Mouse (Mus musculus): ENCODE data around the gene Nploc4. TPM values are rescaled to one million over a fixed set of nuclear protein-coding genes. Genes with fewer than 3 reads are reported as not detected.
A peak's percentile ranks its signal among the peaks of the same experiment; 100 is the strongest.

Nploc4 gene
- 28.1 and 29.8 TPM in 2 replicates for polyA plus RNA-seq (2015; fragmentation: Nextera tagmentation; extraction: Ambion mirVana)

DNA sequence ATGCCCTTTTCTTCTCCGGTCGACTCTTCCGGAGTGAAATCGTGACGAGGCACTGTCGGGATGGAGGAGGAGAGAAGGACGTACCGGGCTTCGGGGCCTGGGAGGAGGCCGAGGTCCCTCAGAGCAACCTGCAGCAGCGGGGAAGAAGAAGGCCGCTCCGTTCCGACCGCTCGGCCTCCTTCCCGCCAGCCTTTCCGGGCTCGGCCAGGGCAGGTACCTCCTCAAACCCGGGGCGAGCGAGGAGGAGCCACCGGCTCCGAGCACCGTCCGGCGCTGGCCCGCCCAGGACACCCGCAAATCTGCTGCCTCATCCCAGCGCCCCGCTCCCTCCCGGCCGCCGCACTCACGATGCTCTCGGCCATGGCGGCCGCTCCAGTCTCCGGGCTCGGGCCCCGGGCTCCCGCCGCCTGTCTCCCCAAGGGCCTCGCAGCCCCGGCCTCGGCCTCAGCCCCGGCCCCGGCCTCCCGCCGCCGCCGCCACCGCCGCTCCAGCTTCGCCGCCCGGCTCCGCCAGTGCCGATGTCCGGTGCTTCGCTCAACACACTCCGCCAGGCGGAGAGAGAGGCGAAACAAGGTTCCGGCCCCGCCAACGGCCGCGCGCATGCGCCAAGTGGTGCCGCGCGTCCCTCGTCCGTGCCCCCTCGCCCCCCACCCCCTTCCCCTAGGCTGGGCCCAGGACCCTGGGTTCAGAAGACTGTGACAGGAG, at the start of gene Nploc4:
Gene Nploc4, minus strand, starts transcription at position 557 of the 705 bp plus-strand sequence.
- H3K4me2 ChIP-seq = peak within 1 kb of the TSS; percentile 78
- H3K27ac ChIP-seq = peak within 1 kb of the TSS; percentile 80
- no peaks in the 10 kb centered on the region for H3K9me3 ChIP-seq
- peaks cover 14% of the 10 kb centered on the region; the same call in 1 of the 2 replicates for H3K36me3 ChIP-seq
- peak within 1 kb of the TSS; percentile 99 for H3K4me3 ChIP-seq (replicated peaks)
- peaks cover 11% of the 10 kb centered on the region for H3K4me1 ChIP-seq
- under 1% methylated on average over 70 of the region's 77 CpGs for WGBS
- H3K9ac ChIP-seq = peak within 1 kb of the TSS; percentile 97
- peak; percentile 89 for ATAC-seq (ENCODE audit: insufficient read depth, low FRiP score, low read depth)
- H3K27me3 ChIP-seq (replicated peaks) = no peaks in the 10 kb centered on the region

DNA sequence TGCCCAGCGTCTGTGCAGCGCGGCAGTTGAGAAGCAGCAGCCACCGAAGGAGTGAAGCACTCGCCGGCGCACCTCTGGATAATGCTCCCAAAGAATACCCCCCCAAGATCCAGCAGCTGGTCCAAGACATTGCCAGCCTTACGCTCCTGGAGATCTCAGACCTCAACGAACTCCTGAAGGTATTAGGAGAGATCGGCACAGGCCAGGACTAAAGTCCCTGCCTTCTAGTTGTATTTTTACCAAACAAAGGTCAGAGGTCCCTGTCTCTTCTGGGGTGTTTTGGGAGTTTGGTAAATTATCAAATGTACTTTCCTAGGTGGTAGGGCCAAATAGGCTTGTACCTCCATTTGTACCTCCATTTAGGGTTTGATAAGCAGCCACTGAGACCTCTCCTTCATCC, 47.7 kb upstream of the Nploc4 start:
- H3K4me1 ChIP-seq = peaks cover 16% of the 10 kb centered on the region

DNA sequence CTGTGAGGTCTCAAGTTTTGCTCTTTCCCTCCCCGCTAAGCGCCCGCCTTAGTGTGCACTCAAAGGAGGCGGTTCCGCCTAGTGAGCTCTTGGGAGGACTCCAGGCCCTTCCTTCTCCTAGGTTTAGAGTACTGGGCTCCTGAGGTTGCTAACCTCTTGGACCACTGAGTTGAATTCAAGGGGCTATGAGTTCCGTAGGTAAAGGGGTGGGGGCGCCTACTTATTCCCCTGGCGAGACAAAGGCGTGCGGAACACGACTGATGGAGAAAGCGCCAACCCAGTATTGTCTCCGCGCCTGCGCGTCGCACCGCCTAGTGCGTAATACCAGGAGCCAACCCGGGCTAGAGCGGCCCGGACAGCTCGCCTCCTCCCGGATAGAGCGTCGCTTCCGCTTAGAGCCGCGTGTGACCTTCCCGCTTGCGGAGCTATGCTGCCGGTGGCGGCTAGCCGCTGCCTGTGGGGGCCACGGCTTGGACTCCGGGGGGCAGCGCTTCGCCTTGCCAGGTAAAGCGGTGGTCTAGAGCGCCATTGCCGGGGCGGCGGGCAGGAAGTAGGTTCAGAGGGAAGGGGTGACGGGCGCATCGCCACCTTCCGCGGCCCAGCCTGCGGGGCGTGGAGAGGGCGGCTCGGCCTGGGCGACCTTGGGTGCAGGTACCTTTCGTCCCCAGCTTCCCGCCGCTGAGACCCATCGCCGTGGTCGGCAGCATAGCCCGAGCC, 46.9 kb upstream of the Nploc4 start, which contains the start of gene Mrpl12:
Gene Mrpl12, plus strand, starts transcription at position 349 of the 717 bp plus-strand sequence.
- peaks cover 56% of the 10 kb centered on the region for H3K36me3 ChIP-seq
- peak within 1 kb of the TSS; percentile 82 for H3K4me2 ChIP-seq
- H3K4me3 ChIP-seq (replicated peaks) = peak within 1 kb of the TSS; percentile 100
- WGBS = under 1% methylated on average over 59 of the region's 60 CpGs
- H3K27ac ChIP-seq = peak within 1 kb of the TSS; percentile 84
- no peaks in the 10 kb centered on the region for H3K27me3 ChIP-seq (replicated peaks)
- peak; percentile 91 for ATAC-seq (ENCODE audit: insufficient read depth, low FRiP score, low read depth)
- H3K4me1 ChIP-seq = peaks cover 11% of the 10 kb centered on the region
- no peaks in the 10 kb centered on the region for H3K9me3 ChIP-seq
- H3K9ac ChIP-seq = peak within 1 kb of the TSS; percentile 97

More for the DNA sequence above, 47.7 kb upstream of the Nploc4 start:
- no peak for ATAC-seq (ENCODE audit: insufficient read depth, low FRiP score, low read depth)
- no peaks in the 10 kb centered on the region for H3K9me3 ChIP-seq
- peak overlapping the region; percentile 97 for H3K9ac ChIP-seq
- H3K27me3 ChIP-seq (replicated peaks) = no peaks in the 10 kb centered on the region
- H3K27ac ChIP-seq = peak overlapping the region; percentile 73
- H3K4me3 ChIP-seq (replicated peaks) = peak overlapping the region; percentile 100
- peaks cover 49% of the 10 kb centered on the region for H3K36me3 ChIP-seq
- WGBS = 6% methylated on average over 10 of the region's 10 CpGs
- peak overlapping the region; percentile 82 for H3K4me2 ChIP-seq

DNA sequence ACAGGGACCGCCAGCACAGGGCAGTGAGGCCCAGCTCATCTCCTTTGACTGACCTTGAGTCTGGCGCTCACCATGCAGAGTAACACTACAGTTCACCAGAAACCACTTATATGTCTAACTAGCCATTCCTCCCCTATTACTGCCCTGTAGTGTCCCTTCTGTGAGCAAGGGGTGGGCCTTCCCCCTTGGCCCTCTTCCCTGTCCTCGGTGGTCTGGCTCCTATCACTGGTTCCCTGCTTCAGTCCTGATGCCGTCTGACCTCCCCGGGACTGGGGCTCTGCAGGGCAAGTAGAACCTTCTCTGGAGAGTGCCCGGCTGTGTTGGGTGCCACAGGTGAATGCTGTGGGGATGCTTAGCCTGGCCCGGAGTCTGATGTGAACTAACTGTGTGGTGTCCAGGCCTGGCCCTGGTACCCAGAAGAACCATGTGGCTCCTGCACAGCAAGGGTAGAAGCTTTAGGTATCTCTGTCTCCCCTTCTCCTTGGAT, 46.0 kb upstream of the Nploc4 start:
- Histone ChIP-seq H3K4me3 (replicated peaks) (0 out of 2 replicates have a peak overlapping the region, but pooled peaks have one; percentile 100), H3K27me3 (replicated peaks) (no peaks in the 10 kb centered on the region), H3K4me1 (peaks cover 10% of the 10 kb centered on the region), H3K4me2 (peak overlapping the region; percentile 82), H3K27ac (peak overlapping the region; percentile 84; the same call in 1 of the 2 replicates), H3K9me3 (no peaks in the 10 kb centered on the region), H3K9ac (no peak overlapping the region), H3K36me3 (peaks cover 60% of the 10 kb centered on the region)
- 85% methylated on average over 7 of the region's 7 CpGs for WGBS
- no peak for ATAC-seq (ENCODE audit: insufficient read depth, low FRiP score, low read depth)

DNA sequence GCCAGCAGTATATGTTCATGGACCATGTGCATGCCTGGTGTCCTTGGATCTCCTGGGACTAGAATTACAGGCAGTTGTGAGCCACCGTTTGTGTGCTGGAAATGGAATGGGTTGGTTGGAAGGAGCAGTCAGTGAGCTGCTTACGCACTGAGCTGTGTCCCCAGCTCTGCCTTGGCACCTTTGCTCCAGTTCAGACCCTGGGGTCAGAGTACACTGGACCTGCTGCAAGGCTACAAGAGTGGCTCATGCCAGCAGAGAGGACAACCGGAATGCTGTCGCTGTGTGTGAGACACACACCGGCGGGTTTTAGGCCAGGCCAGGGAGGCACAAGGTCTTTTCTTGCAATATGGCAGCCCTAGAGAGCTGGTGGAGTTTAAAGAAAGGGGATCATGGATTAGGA, 34.5 kb upstream of the Nploc4 start:
- H3K27ac ChIP-seq = no peak overlapping the region
- no peak overlapping the region for H3K4me3 ChIP-seq (replicated peaks)
- peaks cover 10% of the 10 kb centered on the region for H3K4me1 ChIP-seq
- no peak for ATAC-seq (ENCODE audit: insufficient read depth, low FRiP score, low read depth)
- H3K9me3 ChIP-seq = no peaks in the 10 kb centered on the region
- WGBS = 88% methylated on average over 6 of the region's 6 CpGs
- H3K9ac ChIP-seq = no peak overlapping the region
- peaks cover 59% of the 10 kb centered on the region for H3K36me3 ChIP-seq
- H3K27me3 ChIP-seq (replicated peaks) = no peaks in the 10 kb centered on the region
- no peak overlapping the region for H3K4me2 ChIP-seq

DNA sequence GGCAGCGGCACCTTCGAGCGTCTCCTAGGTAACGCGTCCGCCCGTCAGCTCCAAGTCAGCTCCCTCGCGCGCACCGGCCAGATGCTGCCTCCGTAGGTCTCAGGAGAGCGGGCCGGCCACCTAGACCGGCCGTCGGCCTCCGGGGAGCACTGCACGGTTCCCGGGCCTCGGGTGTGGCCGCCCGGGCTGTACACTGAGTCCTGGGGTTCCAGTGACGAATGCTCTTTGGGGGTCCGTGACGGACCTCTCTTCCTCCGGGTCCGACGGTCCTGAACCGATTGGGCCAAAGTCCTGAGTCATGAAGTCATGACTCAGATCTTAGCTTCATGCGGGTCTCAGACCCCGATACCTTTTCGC, 30.2 kb upstream of the Nploc4 start:
- Histone ChIP-seq H3K27ac (peak overlapping the region; percentile 48; the same call in 1 of the 2 replicates), H3K9me3 (no peaks in the 10 kb centered on the region), H3K4me3 (replicated peaks) (peak overlapping the region; percentile 94), H3K9ac (peak overlapping the region; percentile 90), H3K4me2 (peak overlapping the region; percentile 65), H3K36me3 (peaks cover 30% of the 10 kb centered on the region), H3K27me3 (replicated peaks) (no peaks in the 10 kb centered on the region), H3K4me1 (peaks cover 18% of the 10 kb centered on the region)
- no peak for ATAC-seq (ENCODE audit: insufficient read depth, low FRiP score, low read depth)
- WGBS = under 1% methylated on average over 33 of the region's 33 CpGs

DNA sequence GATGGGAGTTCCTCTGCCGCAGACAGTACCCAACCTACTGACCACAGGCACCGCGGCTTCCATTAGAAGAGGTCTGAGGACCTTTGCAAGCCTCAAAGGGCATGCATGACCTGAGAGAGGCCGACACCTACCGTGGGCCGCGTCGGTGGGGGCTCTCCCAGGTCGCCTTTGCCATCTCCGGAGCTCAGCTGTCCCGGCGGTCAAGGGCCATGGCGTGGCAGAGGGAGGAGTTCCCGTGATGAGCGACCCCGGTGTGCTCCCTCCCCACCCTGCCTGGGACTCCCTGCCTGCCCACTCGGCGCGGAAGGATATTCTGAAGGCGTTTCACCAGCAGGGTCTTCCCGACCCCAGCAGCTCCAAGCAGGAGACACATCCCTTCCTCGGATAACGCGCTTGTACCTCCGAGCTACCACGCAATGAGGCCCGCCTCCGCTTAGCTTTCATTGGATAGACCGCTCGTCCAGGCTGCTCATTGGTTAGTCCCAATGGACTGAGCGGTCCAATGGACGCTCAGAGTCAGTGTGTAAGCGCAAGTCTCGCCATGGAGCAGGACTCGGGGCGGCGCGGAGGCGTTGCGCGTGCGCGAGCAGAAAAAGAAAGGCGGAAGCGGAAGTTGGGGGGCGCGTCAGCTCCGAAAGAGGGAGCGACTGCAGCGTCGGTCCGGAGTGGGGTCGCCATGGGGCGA, 29.7 kb upstream of the Nploc4 start, which contains the start of gene Arl16:
Gene Arl16, minus strand, starts transcription at position 557 of the 685 bp plus-strand sequence.
- under 1% methylated on average over 54 of the region's 54 CpGs for WGBS
- Histone ChIP-seq H3K27me3 (replicated peaks) (no peaks in the 10 kb centered on the region), H3K4me2 (peak within 1 kb of the TSS; percentile 81), H3K36me3 (peaks cover 30% of the 10 kb centered on the region), H3K9me3 (no peaks in the 10 kb centered on the region), H3K9ac (peak within 1 kb of the TSS; percentile 90), H3K4me3 (replicated peaks) (peak within 1 kb of the TSS; percentile 94), H3K4me1 (peaks cover 18% of the 10 kb centered on the region), H3K27ac (peak within 1 kb of the TSS; percentile 60; the same call in 1 of the 2 replicates)
- ATAC-seq (ENCODE audit: insufficient read depth, low FRiP score, low read depth) = peak; percentile 100

DNA sequence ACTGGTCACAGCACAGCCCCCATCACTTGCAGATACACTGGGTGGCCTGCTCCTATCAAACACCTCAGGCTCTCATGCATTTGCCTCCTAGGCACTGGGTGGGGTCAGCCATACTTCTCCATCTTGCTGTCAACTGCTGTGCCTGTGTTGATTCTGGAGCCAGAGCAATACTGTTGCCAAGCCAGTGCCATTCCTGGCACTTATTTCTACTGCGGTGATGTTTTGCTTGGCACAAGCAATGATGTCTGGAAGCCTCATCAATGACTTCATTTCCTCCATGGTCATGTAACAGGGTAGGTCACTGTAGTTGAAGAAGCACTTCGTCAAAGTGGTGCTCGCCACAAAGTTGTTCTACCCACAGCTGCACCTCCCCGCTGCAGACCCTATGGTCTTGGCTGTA, 28.0 kb upstream of the Nploc4 start:
- no peak overlapping the region for H3K4me2 ChIP-seq
- H3K27me3 ChIP-seq (replicated peaks) = no peaks in the 10 kb centered on the region
- no peak overlapping the region for H3K4me3 ChIP-seq (replicated peaks)
- no peak overlapping the region for H3K9ac ChIP-seq
- WGBS = 90% methylated on average over 4 of the region's 4 CpGs
- no peaks in the 10 kb centered on the region for H3K9me3 ChIP-seq
- ATAC-seq (ENCODE audit: insufficient read depth, low FRiP score, low read depth) = no peak
- peaks cover 29% of the 10 kb centered on the region for H3K36me3 ChIP-seq
- H3K27ac ChIP-seq = no peak overlapping the region
- H3K4me1 ChIP-seq = peaks cover 18% of the 10 kb centered on the region

DNA sequence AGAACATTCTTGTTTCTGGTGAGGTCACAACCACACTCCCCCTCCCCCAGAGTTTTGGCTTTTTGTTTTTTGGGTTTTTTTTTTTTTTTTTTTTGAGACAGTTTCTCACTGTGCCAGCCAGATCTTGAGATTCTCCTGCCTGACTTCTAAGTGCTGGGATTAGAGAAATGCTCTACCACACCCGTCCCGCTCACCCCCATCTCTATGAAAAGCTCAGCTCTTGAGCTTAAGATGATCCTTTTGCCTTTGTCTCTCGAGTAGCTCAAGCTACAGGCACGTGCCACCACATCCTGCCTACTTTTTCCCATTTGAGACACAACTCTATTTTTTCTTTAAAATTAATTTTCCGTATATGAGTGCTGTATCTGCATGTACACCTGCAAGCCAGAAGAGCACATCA, 26.9 kb upstream of the Nploc4 start:
- no peak overlapping the region for H3K4me3 ChIP-seq (replicated peaks)
- H3K27ac ChIP-seq = no peak overlapping the region
- peaks cover 20% of the 10 kb centered on the region for H3K4me1 ChIP-seq
- WGBS = 89% methylated on average over 5 of the region's 5 CpGs
- no peak overlapping the region for H3K9ac ChIP-seq
- no peaks in the 10 kb centered on the region for H3K27me3 ChIP-seq (replicated peaks)
- H3K9me3 ChIP-seq = no peaks in the 10 kb centered on the region
- H3K36me3 ChIP-seq = peaks cover 25% of the 10 kb centered on the region
- ATAC-seq (ENCODE audit: insufficient read depth, low FRiP score, low read depth) = no peak
- H3K4me2 ChIP-seq = no peak overlapping the region

DNA sequence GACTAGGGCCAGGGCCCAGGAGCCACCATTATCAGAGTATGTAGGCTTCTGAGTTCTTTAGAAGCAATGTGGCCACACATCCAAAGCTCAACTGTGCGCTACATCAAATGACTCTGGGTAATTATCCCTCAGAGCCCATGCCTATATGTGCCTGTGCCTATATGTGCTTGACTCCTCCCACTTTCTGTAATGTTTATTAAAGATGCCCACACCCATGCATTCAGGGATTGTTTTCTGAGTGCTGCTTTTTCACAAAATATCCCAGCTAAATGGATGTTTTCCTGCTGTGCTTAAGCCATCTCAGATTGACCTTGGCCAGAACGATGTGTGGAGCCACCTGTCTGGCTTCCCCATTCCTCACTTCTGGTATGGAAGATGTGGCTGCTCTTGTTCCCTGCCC, 26.0 kb upstream of the Nploc4 start:
- no peak overlapping the region for H3K4me2 ChIP-seq
- no peak overlapping the region for H3K9ac ChIP-seq
- 91% methylated on average over 2 of the region's 2 CpGs for WGBS
- no peak overlapping the region for H3K4me3 ChIP-seq (replicated peaks)
- H3K27ac ChIP-seq = no peak overlapping the region
- H3K4me1 ChIP-seq = peaks cover 24% of the 10 kb centered on the region
- H3K9me3 ChIP-seq = no peaks in the 10 kb centered on the region
- ATAC-seq (ENCODE audit: insufficient read depth, low FRiP score, low read depth) = no peak
- peaks cover 25% of the 10 kb centered on the region for H3K36me3 ChIP-seq
- no peaks in the 10 kb centered on the region for H3K27me3 ChIP-seq (replicated peaks)

DNA sequence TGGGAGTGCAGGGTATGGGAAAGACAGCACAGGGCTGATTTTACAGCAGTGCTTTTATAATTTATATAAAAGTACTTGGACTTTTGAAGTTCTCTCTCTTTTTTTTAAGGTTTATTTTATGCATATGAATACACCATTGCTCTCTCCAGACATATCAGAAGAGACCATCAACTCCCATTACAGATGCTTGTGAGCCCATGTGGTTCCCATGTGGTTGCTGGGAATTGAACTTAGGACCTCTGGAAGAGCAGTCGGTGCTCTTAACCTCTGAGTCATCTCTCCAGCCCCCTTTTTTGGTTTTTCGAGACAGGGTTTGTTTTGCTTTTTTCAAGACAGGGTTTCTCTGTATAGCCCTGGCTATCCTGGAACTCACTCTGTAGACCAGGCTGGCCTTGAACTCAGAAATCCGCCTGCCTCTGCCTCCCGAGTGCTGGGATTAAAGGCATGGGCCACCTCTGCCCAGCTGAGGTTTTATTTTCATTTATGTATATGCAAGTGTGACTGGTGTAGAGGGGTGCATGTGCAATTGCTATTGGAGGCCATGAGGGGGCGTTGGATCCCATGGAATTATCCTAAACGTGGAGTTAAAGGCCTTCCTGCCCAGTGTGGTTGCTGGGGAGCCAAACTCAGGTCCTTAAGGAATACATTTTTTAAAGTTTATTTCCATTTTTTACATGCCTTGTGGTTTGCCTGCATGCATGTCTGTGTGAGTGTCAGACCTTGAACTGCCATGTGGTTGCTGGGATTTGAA, 21.5 kb upstream of the Nploc4 start:
- WGBS = 59% methylated on average over 6 of the region's 6 CpGs
- H3K4me3 ChIP-seq (replicated peaks) = peak overlapping the region; percentile 80
- H3K27ac ChIP-seq = 0 out of 2 replicates have a peak overlapping the region, but pooled peaks have one; percentile 83
- peak overlapping the region; percentile 96; the same call in 1 of the 2 replicates for H3K9ac ChIP-seq
- H3K4me2 ChIP-seq = peak overlapping the region; percentile 89
- H3K27me3 ChIP-seq (replicated peaks) = no peaks in the 10 kb centered on the region
- peaks cover 15% of the 10 kb centered on the region for H3K4me1 ChIP-seq
- peaks cover 29% of the 10 kb centered on the region for H3K36me3 ChIP-seq
- no peaks in the 10 kb centered on the region for H3K9me3 ChIP-seq
- no peak for ATAC-seq (ENCODE audit: insufficient read depth, low FRiP score, low read depth)

Measured in stomach, embryonic 15.5 days (tissue).